Mouse (Mus musculus) midbrain, embryonic 12.5 days (tissue): ENCODE measurements at regions not wholly inside any gene's neighbourhood (a gene's known extent, or its start where the extent isn't known, plus 50 kb on each side); places are given as distances from the start of the nearest gene placed in this dataset.
A peak's percentile ranks its signal among the peaks of the same experiment; 100 is the strongest.
"Not testable (repeated sequence)": the region's sequence is repeated elsewhere in the genome, so short reads cannot be mapped to it uniquely, and the experiment has no call there.

ENCODE experiments used
- ATAC-seq: fragments of 200-750 bp; cut with Nextera tagmentation; 2 replicates; pipeline ENCODE4 v1.8.0; 2017; ENCODE audit warnings: low read depth, moderate TSS enrichment, moderate library complexity; ENCODE audit not compliant: low FRiP score
- H3K27ac ChIP-seq: fragments of 300-500 bp; sonication (generic); replicated peaks from 2 replicates; pipeline ENCODE4 v1.5.1; 2016; ENCODE audit warnings: mild to moderate bottlenecking
- H3K27me3 ChIP-seq: fragments of 300-500 bp; sonication (generic); 2 replicates; pipeline ENCODE4 v1.6.1; 2016; ENCODE audit warnings: mild to moderate bottlenecking
- H3K36me3 ChIP-seq: fragments of 300-500 bp; sonication (generic); 2 replicates; pipeline ENCODE4 v1.6.1; 2016
- H3K4me1 ChIP-seq: fragments of 300-500 bp; sonication (generic); 2 replicates; pipeline ENCODE4 v1.6.1; 2016
- H3K4me2 ChIP-seq: fragments of 300-500 bp; sonication (generic); replicated peaks from 2 replicates; pipeline ENCODE4 v1.6.1; 2016; ENCODE audit warnings: mild to moderate bottlenecking, moderate library complexity
- H3K4me3 ChIP-seq: fragments of 300-500 bp; sonication (generic); 2 replicates; pipeline ENCODE4 v1.5.1; 2016; ENCODE audit warnings: mild to moderate bottlenecking
- H3K9ac ChIP-seq: fragments of 300-500 bp; sonication (generic); replicated peaks from 2 replicates; pipeline ENCODE4 v1.6.1; 2016; ENCODE audit warnings: mild to moderate bottlenecking, moderate library complexity
- H3K9me3 ChIP-seq: fragments of 300-500 bp; sonication (generic); 2 replicates; pipeline ENCODE4 v1.6.1; 2016; ENCODE audit warnings: mild to moderate bottlenecking
- WGBS: fragments of 180-500 bp; shearing (Covaris S2); methylation state at CpG from one replicate; pipeline ENCODE4 v1.1.7; 2016; 5-methylcytosine and 5-hydroxymethylcytosine counted together

DNA sequence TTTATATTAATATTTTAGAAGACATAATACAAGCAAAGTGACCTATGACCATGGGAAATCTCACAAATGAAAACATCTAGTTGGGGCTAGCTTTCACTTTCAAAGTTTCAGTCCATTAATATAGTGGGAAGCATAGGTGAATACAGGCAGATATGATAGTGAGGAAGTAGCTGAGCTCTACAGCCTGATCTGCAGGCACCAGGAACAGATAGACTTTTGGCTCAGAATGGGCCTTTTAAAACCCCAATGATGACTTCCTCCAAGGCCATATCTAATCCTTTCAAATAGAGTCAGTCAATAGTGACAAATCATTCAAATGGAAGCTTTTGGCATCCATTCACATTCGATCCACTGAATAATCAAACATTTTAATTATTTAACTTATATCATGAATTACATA, 581.6 kb upstream of the Pcdh17 start:
- no peaks in the 10 kb centered on the region for H3K9me3 ChIP-seq

DNA sequence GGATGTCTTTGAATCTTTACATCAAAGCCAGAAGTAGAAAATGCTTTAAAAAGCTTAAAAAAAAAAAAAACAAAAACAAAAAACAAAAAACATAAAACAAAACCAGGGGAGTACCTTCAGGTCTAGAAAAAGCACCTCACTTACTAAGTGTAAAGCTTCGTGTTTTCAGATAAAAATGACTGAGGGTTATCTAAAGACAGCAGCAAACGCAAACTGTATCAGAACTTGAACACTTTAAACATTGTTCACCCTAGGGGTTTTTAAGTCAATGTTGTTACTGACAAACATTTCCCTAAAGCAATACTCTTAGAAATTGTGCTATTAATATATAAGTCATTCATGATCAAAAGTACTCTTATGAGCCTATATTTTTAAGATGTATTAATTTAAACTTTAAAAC, 580.7 kb upstream of the Pcdh17 start:
- no peak overlapping the region for H3K9ac ChIP-seq
- H3K4me3 ChIP-seq: no peak overlapping the region
- 90% methylated on average over 2 of the region's 2 CpGs for whole genome bisulfite sequencing
- H3K4me1 ChIP-seq: no peaks in the 10 kb centered on the region
- H3K27me3 ChIP-seq: no peaks in the 10 kb centered on the region
- H3K9me3 ChIP-seq: no peaks in the 10 kb centered on the region
- no peaks in the 10 kb centered on the region for H3K36me3 ChIP-seq
- no peak overlapping the region for H3K27ac ChIP-seq
- no peak for ATAC-seq
- H3K4me2 ChIP-seq: no peak overlapping the region

More for the DNA sequence above, 581.6 kb upstream of the Pcdh17 start:
- 83% methylated on average over 1 of the region's 1 CpGs for WGBS
- Histone ChIP-seq H3K27ac (no peak overlapping the region), H3K9ac (no peak overlapping the region), H3K4me1 (no peaks in the 10 kb centered on the region), H3K4me2 (no peak overlapping the region), H3K4me3 (no peak overlapping the region), H3K36me3 (no peaks in the 10 kb centered on the region), H3K27me3 (no peaks in the 10 kb centered on the region)
- no peak for ATAC-seq

DNA sequence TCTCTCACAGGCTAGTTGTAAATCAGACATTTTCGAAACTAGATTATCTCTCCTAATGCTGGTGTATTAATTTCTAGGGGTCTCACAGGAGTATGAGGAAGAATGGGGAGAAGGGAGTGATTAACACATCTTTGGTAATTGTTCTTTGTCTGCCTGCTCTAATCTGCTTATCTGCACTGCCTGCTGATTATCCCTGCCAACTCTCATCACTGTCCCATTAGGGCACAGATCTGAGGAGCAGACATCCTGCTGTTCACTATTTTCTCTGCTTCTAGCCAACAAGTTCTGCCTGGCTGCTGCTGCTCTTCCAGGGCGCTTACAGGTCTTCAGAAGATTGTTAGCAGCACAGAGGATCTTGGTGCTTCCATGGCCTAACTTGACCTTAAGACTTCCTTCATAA, 557.0 kb upstream of the Pcdh17 start:
- ATAC-seq: no peak
- H3K36me3 ChIP-seq: no peaks in the 10 kb centered on the region
- 0 out of 2 replicates have a peak, but pooled peaks cover 2% of the 10 kb centered on the region for H3K4me1 ChIP-seq
- WGBS: 21% methylated on average over 2 of the region's 2 CpGs
- no peak overlapping the region for H3K27ac ChIP-seq
- no peak overlapping the region for H3K4me3 ChIP-seq
- no peak overlapping the region for H3K4me2 ChIP-seq
- H3K27me3 ChIP-seq: no peaks in the 10 kb centered on the region
- H3K9ac ChIP-seq: no peak overlapping the region
- no peaks in the 10 kb centered on the region for H3K9me3 ChIP-seq

DNA sequence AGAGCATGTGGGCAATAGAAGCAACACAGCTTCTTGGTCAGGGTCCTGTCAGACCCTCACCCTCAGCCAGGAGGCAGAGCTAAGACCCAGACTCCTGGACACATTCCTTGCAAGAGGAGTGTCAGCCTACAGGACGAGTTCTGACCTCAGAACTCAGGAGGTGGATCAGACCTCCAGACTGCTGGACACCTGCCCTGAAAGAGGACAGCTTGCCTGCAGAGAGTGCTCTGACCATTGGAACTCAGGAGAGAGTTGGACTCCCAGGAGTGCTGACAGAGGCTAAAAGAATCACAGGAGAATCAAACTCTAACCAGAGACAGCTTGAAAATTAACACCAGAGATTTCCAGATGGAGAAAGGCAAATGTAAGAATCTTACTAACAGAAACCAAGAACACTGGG, 542.7 kb upstream of the Pcdh17 start:
- not testable (repeated sequence) for H3K4me1 ChIP-seq, H3K9ac ChIP-seq, H3K4me2 ChIP-seq, H3K9me3 ChIP-seq, H3K27ac ChIP-seq, H3K4me3 ChIP-seq, H3K36me3 ChIP-seq, H3K27me3 ChIP-seq, ATAC-seq
- WGBS: 71% methylated on average over 1 of the region's 1 CpGs

DNA sequence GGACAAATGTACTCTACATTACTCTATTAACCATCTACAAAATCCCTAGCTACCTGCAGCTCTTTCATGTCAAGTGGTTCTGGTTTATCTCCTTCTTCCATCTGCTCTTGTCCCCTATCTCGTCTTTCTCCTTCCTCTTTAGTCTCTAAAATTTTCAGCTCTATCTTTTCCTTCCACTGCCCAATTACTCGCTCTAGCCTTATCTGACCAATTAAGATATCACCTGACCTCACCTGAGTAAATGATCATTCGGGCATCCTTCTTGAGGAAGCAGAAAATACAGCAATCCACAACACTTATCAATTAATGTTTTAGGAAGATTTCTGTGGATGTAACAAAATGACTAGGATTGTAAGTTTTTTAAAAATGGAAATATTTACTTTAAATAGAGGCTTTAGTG, 500.3 kb upstream of the Pcdh17 start:
- WGBS: 80% methylated on average over 3 of the region's 3 CpGs
- H3K4me2 ChIP-seq: no peak overlapping the region
- H3K9ac ChIP-seq: no peak overlapping the region
- ATAC-seq: no peak
- H3K36me3 ChIP-seq: no peaks in the 10 kb centered on the region
- H3K27me3 ChIP-seq: no peaks in the 10 kb centered on the region
- H3K9me3 ChIP-seq: no peaks in the 10 kb centered on the region
- H3K4me3 ChIP-seq: no peak overlapping the region
- no peak overlapping the region for H3K27ac ChIP-seq
- no peaks in the 10 kb centered on the region for H3K4me1 ChIP-seq

DNA sequence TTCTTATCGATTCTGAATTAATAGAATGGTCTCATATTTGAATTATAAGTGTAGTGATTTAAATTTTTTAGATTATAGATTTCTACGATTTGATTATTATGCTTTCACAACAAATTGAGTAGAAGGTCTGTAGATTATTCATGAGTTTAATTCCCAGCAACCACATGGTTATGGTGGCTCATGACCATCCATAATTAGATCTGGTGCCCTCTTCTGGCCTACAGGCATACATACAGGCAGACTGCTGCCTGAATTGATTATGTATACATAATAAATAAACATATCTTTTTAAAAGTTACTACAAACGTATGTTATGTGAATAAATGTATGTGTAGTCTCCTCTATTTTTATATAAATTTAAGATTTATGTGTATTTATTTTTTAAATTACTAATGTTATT, 499.2 kb upstream of the Pcdh17 start:
- no peaks in the 10 kb centered on the region for H3K4me1 ChIP-seq
- H3K27me3 ChIP-seq: no peaks in the 10 kb centered on the region
- WGBS: 63% methylated on average over 3 of the region's 3 CpGs
- no peak overlapping the region for H3K4me3 ChIP-seq
- ATAC-seq: 0 out of 2 replicates have a peak, but pooled peaks have one; percentile 54
- no peaks in the 10 kb centered on the region for H3K36me3 ChIP-seq
- H3K9me3 ChIP-seq: no peaks in the 10 kb centered on the region
- H3K27ac ChIP-seq: no peak overlapping the region
- H3K4me2 ChIP-seq: no peak overlapping the region
- no peak overlapping the region for H3K9ac ChIP-seq

DNA sequence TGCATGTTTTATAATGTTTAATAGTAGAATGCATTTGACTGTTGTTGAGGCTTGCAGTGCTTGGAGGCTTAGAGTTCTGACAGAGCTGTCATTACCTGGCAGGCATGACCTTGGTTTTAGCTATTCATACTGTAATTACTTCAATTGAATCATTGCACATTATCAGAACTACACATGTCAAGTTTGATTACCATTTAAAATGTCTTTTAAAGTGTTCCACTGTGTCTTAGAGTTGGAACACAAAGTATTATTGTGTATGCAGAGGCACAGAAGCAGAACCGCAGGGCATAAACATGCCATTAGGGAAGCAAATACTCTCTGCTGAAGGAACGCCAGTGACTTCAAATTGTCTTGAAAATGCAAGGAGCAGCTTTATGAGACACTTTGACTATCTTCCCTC, 493.7 kb upstream of the Pcdh17 start:
- Histone ChIP-seq H3K36me3 (no peaks in the 10 kb centered on the region), H3K4me3 (no peak overlapping the region), H3K27ac (no peak overlapping the region), H3K27me3 (no peaks in the 10 kb centered on the region), H3K9me3 (no peaks in the 10 kb centered on the region), H3K4me1 (no peaks in the 10 kb centered on the region), H3K4me2 (no peak overlapping the region), H3K9ac (no peak overlapping the region)
- no peak for ATAC-seq
- 83% methylated on average over 2 of the region's 2 CpGs for WGBS

DNA sequence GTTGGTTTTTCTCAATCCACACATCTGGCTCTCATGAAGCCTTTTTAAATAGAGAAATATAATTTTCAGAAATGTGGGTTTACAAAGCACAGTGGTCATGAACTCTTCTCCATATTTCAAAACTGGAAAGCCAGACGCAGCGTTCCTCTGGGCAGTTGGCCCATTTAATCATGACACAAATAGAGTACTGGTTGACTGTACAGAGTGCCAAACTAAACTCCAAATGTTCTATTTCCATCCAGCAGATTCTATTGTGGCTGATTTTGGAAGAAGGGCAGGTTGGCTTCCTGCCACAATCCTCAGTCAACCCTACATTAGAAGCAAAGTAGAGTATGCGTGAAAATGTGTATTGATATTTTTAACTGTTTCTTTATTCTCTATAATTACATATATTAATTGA, 484.3 kb upstream of the Pcdh17 start:
- Histone ChIP-seq H3K27ac (no peak overlapping the region), H3K4me2 (no peak overlapping the region), H3K9ac (no peak overlapping the region), H3K27me3 (no peaks in the 10 kb centered on the region), H3K9me3 (no peaks in the 10 kb centered on the region), H3K4me1 (no peaks in the 10 kb centered on the region), H3K36me3 (no peaks in the 10 kb centered on the region), H3K4me3 (no peak overlapping the region)
- WGBS: 94% methylated on average over 3 of the region's 3 CpGs
- ATAC-seq: no peak

DNA sequence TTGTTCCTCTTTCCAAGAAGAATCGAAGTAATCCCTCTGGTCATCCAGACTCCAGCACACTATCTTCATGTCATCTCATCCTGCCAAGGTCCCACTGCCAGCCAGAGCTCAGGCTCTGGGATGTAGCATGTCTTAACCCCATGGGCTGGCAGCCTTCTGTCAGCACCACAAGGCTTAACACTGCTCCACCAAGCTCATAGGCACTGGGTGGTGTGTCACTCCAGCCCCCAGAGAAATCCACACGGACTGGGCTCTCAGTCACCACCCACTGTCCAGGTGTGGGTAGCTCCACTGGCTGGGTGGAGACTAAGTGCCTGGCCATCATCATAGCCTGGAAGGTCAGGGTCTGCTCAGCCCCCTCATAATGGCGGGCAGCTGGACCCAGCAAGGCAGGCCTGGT, 459.8 kb upstream of the Pcdh17 start:
- Histone ChIP-seq H3K36me3 (no peaks in the 10 kb centered on the region), H3K9ac (no peak overlapping the region), H3K4me1 (no peaks in the 10 kb centered on the region), H3K27ac (no peak overlapping the region), H3K4me2 (no peak overlapping the region), H3K9me3 (no peaks in the 10 kb centered on the region), H3K27me3 (no peaks in the 10 kb centered on the region), H3K4me3 (no peak overlapping the region)
- WGBS: 89% methylated on average over 3 of the region's 3 CpGs
- peak; percentile 38; the same call in 1 of the 2 replicates for ATAC-seq
